Comparison of ENCODE assay signal across 1 mouse cellular context in the genomic region with DNA sequence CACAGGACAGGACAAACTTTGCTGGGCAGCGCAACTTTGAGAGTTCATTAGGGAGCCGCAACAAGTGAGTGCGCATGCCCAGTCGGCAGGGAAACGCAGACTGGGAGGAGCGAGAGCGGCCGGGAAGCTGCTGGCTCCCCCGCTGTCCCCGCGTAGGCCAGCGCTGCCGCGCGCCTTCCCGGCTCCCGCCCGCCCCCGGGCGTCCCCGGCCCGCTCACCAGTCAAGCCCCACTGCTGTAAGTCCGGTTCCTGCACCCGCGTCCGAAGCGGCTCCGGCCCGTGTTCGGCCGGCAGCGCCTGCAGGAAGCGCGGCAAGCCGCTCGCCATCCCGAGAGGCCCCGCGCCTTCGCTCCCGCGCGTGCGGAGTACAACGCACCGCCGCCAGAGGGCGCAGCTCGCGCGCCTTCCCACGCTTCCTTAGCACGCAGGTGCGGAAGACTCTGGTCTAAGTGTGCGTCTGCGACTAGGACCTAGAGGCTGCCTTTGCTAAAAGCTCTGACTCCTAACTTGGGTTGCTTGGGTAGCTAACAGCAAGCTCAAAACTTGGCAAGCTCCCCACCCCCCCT.
A peak's percentile ranks its signal among the peaks of the same experiment; 100 is the strongest.
TF ChIP-seq lines count a peak whose summit lies in the region.

Chd1l (minus strand) TSS at position 359 of the 566 bp plus-strand sequence.

TF ChIP-seq in MEL, 35 proteins besides CTCF, POLR2A, EP300 and RAD21 (continued from another document):
- TF ChIP-seq BHLHE40 (IDR thresholded peaks at IDR 0.05; ENCODE audit: borderline replicate concordance, low read depth, low read length) = peak; percentile 52; the same call in 1 of the 2 replicates
- TF ChIP-seq TCF12 (IDR thresholded peaks at IDR 0.05; ENCODE audit: low read depth, low read length) = peak; percentile 75
